Mouse (Mus musculus): ENCODE results near the gene Heatr3.

DNA sequence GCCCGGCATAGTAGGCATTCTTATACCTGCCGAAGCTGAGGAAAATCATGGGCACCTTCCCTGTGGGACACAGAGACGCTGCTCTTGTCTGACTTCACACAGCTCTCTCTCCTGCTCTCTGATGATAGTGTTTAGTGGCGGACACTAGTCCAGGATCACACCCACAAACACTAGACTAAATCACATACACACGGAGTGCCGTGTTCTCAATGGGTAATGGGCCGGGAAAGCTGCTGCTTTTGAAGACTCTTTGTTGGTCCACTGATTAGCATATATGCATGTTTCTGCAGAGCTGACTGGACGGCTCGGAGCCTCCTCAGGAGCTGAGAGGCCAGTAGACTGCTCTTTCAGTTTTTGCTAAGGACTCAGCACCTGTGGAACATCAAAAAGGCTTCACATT lies 68.4 kb downstream of the Heatr3 start:
- no peak for TF ChIP-seq CTCF (IDR thresholded peaks at IDR 0.05; ENCODE audit: borderline replicate concordance, extremely low read depth, insufficient read depth, insufficient read length)
- TF ChIP-seq POLR2A (IDR thresholded peaks at IDR 0.05; ENCODE audit: borderline replicate concordance, extremely low read depth, insufficient read depth, insufficient read length, poor library complexity, severe bottlenecking), result no peak

All from brain, embryonic 14.5 days (tissue).